Mouse (Mus musculus) small intestine, adult 2 months (tissue): ENCODE data around the gene Kcnd1.

ENCODE experiments used
- CTCF ChIP-seq: fragments of 200-500 bp; IDR thresholded peaks from 2 replicates; pipeline ENCODE4 v1.5.1; 2012; ENCODE audit warnings: low read depth, mild to moderate bottlenecking, control low read depth, inconsistent platforms, low read length, moderate library complexity, mixed read lengths; ENCODE audit not compliant: insufficient replicate concordance, insufficient read length; ENCODE audit errors: extremely low read depth
- POLR2A ChIP-seq: fragments of 200-500 bp; IDR thresholded peaks from 2 replicates; pipeline ENCODE4 v1.6.1; 2012; ENCODE audit warnings: low read depth, mild to moderate bottlenecking, control low read depth, inconsistent platforms, low read length, moderate library complexity

DNA sequence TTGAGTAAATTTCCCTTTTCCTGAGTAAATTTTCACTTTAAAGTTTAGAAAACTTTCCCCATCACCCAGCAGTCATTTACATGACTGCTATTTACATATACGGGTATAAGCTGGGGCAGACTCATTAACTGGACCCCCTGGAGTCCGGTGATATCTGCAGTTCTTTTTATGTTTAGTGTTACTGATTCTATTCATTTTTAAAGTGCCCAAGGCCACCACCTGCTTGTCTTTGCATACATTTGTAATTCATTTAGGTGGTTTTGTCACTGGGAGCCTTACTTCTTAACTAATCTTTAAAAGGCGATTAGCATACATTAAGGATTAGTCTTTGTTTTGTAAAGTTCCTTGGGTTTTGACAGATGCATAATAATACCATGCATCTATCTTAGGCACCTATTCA lies 47.7 kb downstream of the Kcnd1 start:
- TF ChIP-seq CTCF = no peak
- TF ChIP-seq POLR2A = no peak
